ENCODE assay signal across 23 mouse cellular contexts in genomic region chr15:84215273-84215672, GRCm38 (mm10). TPM values are rescaled to one million over a fixed set of nuclear protein-coding genes. Genes with fewer than 3 reads are reported as not detected.
A peak's percentile ranks its signal among the peaks of the same experiment; 100 is the strongest.
DNase-seq lines count a peak whose midpoint lies in the region; ATAC-seq and TF ChIP-seq lines count a peak whose summit lies in the region.
"Had no signal": no experiment of that assay in that cellular context is flagged by ENCODE, and none has a peak within 500 bp of the region (broad histone marks: within the 10 kb centered on the region; RNA-seq: fewer than 3 reads in every experiment).

No protein-coding gene starts in this region.

- no peak overlapping the region for H3K9ac ChIP-seq in liver, embryonic 11.5 days (ENCODE audit: low read depth, low read length)
- no peak overlapping the region for H3K9ac ChIP-seq in kidney, embryonic 14.5 days (ENCODE audit: low read depth, low read length)
- H3K9ac ChIP-seq: hindbrain, embryonic 15.5 days had no signal

- 82% methylated on average over 2 of the region's 2 CpGs for WGBS in liver, embryonic 11.5 days
- 89% methylated on average over 2 of the region's 2 CpGs for WGBS in kidney, embryonic 14.5 days

- no peak for ATAC-seq in megakaryocyte, adult 5-6 weeks (ENCODE audit: poor library complexity, severe bottlenecking)
- no peak for ATAC-seq in liver, embryonic 11.5 days (replicated peaks; ENCODE audit: low FRiP score)
- no peak for ATAC-seq in kidney, embryonic 14.5 days (ENCODE audit: low FRiP score, low TSS enrichment)
- ATAC-seq: activated CD4-positive, CD25-positive, alpha-beta regulatory T cell, adult 4 months; forebrain, embryonic 14.5 days; Patski had no signal

- peaks cover 100% of the 10 kb centered on the region for H3K36me3 ChIP-seq in megakaryocyte, embryonic 14.5 days (replicated peaks; ENCODE audit: low read length)
- peaks cover 16% of the 10 kb centered on the region for H3K36me3 ChIP-seq in liver, embryonic 11.5 days (ENCODE audit: control insufficient read depth, insufficient read depth, low read length)
- H3K36me3 ChIP-seq in kidney, embryonic 14.5 days (ENCODE audit: control insufficient read depth, insufficient read depth, low read length), result peaks cover 22% of the 10 kb centered on the region

- no peak overlapping the region for H3K4me3 ChIP-seq in gastrocnemius, adult 2 months
- H3K4me3 ChIP-seq in megakaryocyte, embryonic 14.5 days (replicated peaks), result peak overlapping the region; percentile 30
- H3K4me3 ChIP-seq in liver, embryonic 11.5 days (ENCODE audit: low read depth, low read length), result no peak overlapping the region
- H3K4me3 ChIP-seq in kidney, embryonic 14.5 days (ENCODE audit: low read length), result no peak overlapping the region
- H3K4me3 ChIP-seq: hindbrain, embryonic 15.5 days had no signal

- peaks cover 100% of the 10 kb centered on the region for H3K4me1 ChIP-seq in megakaryocyte, embryonic 14.5 days
- peaks cover 32% of the 10 kb centered on the region for H3K4me1 ChIP-seq in liver, embryonic 11.5 days (replicated peaks; ENCODE audit: control insufficient read depth, insufficient read depth, low read length)
- H3K4me1 ChIP-seq in kidney, embryonic 14.5 days (ENCODE audit: control insufficient read depth, insufficient read depth, low read length), result peaks cover 42% of the 10 kb centered on the region

- DNase-seq in gastrocnemius, adult 2 months, result no peak
- no peak for DNase-seq in gastrocnemius, adult 18-20 months (ENCODE audit: low spot score)
- peak; percentile 68 for DNase-seq in ZHBTc4 (ENCODE audit: low read depth, low spot score)
- DNase-seq in liver, embryonic 11.5 days (ENCODE audit: low spot score), result no peak
- DNase-seq: adrenal gland, adult 8-10 months; adrenal gland, postnatal 25 days; B cell, adult 2 months; cerebellum, adult 11-12 months; cerebellum, adult 8-10 months; cerebellum, postnatal 10 days; cerebellum, postnatal 36 days; embryo, embryonic 11 days; gastrocnemius, postnatal 14 days had no signal

- TF ChIP-seq CTCF in gastrocnemius, adult 2 months (IDR thresholded peaks at IDR 0.05), result no peak

- no peaks in the 10 kb centered on the region for H3K27me3 ChIP-seq in megakaryocyte, embryonic 14.5 days (replicated peaks)
- no peaks in the 10 kb centered on the region for H3K27me3 ChIP-seq in liver, embryonic 11.5 days (replicated peaks; ENCODE audit: control insufficient read depth, insufficient read depth, low read length)
- H3K27me3 ChIP-seq in kidney, embryonic 14.5 days (ENCODE audit: control insufficient read depth, insufficient read depth, low read length), result no peaks in the 10 kb centered on the region
- H3K27me3 ChIP-seq: CH12.LX; hindbrain, embryonic 15.5 days; Patski had no signal

- no peaks in the 10 kb centered on the region for H3K9me3 ChIP-seq in megakaryocyte, embryonic 14.5 days
- no peaks in the 10 kb centered on the region for H3K9me3 ChIP-seq in liver, embryonic 11.5 days (ENCODE audit: control insufficient read depth, low read length)
- no peaks in the 10 kb centered on the region for H3K9me3 ChIP-seq in kidney, embryonic 14.5 days (ENCODE audit: control insufficient read depth, low read length)
- H3K9me3 ChIP-seq: G1E; hindbrain, embryonic 15.5 days had no signal

- H3K27ac ChIP-seq in gastrocnemius, adult 2 months, result peak overlapping the region; percentile 85
- H3K27ac ChIP-seq in liver, embryonic 11.5 days (ENCODE audit: low read depth, low read length), result no peak overlapping the region
- no peak overlapping the region for H3K27ac ChIP-seq in kidney, embryonic 14.5 days (ENCODE audit: low read depth, low read length)
- H3K27ac ChIP-seq: hindbrain, embryonic 15.5 days had no signal

- no peak overlapping the region for H3K4me2 ChIP-seq in liver, embryonic 11.5 days
- H3K4me2 ChIP-seq in kidney, embryonic 14.5 days (replicated peaks; ENCODE audit: low read depth, low read length), result no peak overlapping the region
- H3K4me2 ChIP-seq: heart, embryonic 11.5 days; hindbrain, embryonic 15.5 days had no signal

- intact Hi-C loops in gastrocnemius, adult 2 months (cut with DNase I), result loop anchor here (2.0 kb wide), 1 partner anchor 36 kb away; no protein-coding TSS in a partner anchor

RNA-seq across cellular contexts. Expression of gene Parvb, which starts 16.6 kb away (rescaled TPM):
- 10 to 100 TPM; 48.4 to 63.3 TPM for total RNA-seq in gastrocnemius, adult 2 months (2021)
- total RNA-seq in gastrocnemius, adult 18-20 months (2021), result 10 to 100 TPM; 35.7 to 58.2 TPM
- 524 and 845 TPM in 2 replicates for polyA plus RNA-seq in megakaryocyte, embryonic 14.5 days (2012; ENCODE audit: insufficient read depth, low replicate concordance)
- 32.7 and 38.8 TPM in 2 replicates for total RNA-seq in megakaryocyte, adult 5-6 weeks (2015)
- 9.5 and 10.6 TPM in 2 replicates for total RNA-seq in megakaryocyte, adult 5-6 weeks (2017)
- polyA plus RNA-seq in liver, embryonic 11.5 days (2014; fragmentation: Nextera tagmentation; extraction: Ambion mirVana), result 13.9 and 15.4 TPM in 2 replicates
- polyA plus RNA-seq in kidney, embryonic 14.5 days (2014; fragmentation: Nextera tagmentation; extraction: Ambion mirVana), result 3.9 TPM in 2 replicates

RNA-seq across cellular contexts. Expression of gene Samm50, which starts 23.2 kb away (rescaled TPM):
- total RNA-seq in gastrocnemius, adult 2 months (2021), result 100 to 1,000 TPM; 154 to 224 TPM
- 100 to 1,000 TPM; 174 to 210 TPM for total RNA-seq in gastrocnemius, adult 18-20 months (2021)
- polyA plus RNA-seq in megakaryocyte, embryonic 14.5 days (2012; ENCODE audit: insufficient read depth, low replicate concordance), result 14.6 and 45.4 TPM in 2 replicates
- 25.7 and 30.5 TPM in 2 replicates for total RNA-seq in megakaryocyte, adult 5-6 weeks (2015)
- 26.0 and 26.4 TPM in 2 replicates for total RNA-seq in megakaryocyte, adult 5-6 weeks (2017)
- 137 and 148 TPM in 2 replicates for polyA plus RNA-seq in liver, embryonic 11.5 days (2014; fragmentation: Nextera tagmentation; extraction: Ambion mirVana)
- polyA plus RNA-seq in kidney, embryonic 14.5 days (2014; fragmentation: Nextera tagmentation; extraction: Ambion mirVana), result 81.5 and 88.8 TPM in 2 replicates

RNA-seq across cellular contexts. Expression of gene Pnpla3, which starts 47.6 kb away (rescaled TPM):
- total RNA-seq in gastrocnemius, adult 2 months (2021), result 10 to 100 TPM in 1 of 2 experiments, 1 to 10 TPM in 1; 1.8 to 18.9 TPM
- 10 to 100 TPM in 1 of 2 experiments, 1 to 10 TPM in 1; 5.0 to 10.8 TPM for total RNA-seq in gastrocnemius, adult 18-20 months (2021)
- not detected in 2 replicates for polyA plus RNA-seq in megakaryocyte, embryonic 14.5 days (2012; ENCODE audit: insufficient read depth, low replicate concordance)
- total RNA-seq in megakaryocyte, adult 5-6 weeks (2015), result not detected in 2 replicates
- total RNA-seq in megakaryocyte, adult 5-6 weeks (2017), result not detected in 2 replicates
- 1.4 and 2.3 TPM in 2 replicates for polyA plus RNA-seq in liver, embryonic 11.5 days (2014; fragmentation: Nextera tagmentation; extraction: Ambion mirVana)
- polyA plus RNA-seq in kidney, embryonic 14.5 days (2014; fragmentation: Nextera tagmentation; extraction: Ambion mirVana), result 0.14 and 0.49 TPM in 2 replicates
- total RNA-seq: G1E had no signal
- polyA plus RNA-seq: activated CD4-positive, CD25-positive, alpha-beta regulatory T cell, adult 4 months; G1E had no signal

Comparison
In these comparisons a context has a peak if more than half of its experiments do, and no peak if none do; other contexts are left out.
1. RNA of gene Samm50, which starts 23.2 kb away (total RNA-seq): 154 to 224 TPM in gastrocnemius, adult 2 months and 174 to 210 TPM in gastrocnemius, adult 18-20 months; 25.7 to 30.5 TPM in megakaryocyte, adult 5-6 weeks; every median in the first group is over 4 times any median in the second.